Mouse (Mus musculus) cerebellum, adult 9-11 months (tissue): ENCODE results near the gene Rhot2.
A peak's percentile ranks its signal among the peaks of the same experiment; 100 is the strongest.

ENCODE experiments used
- DNase-seq: peaks from one replicate; pipeline ENCODE4 v3.0.0; 2022

The Rhot2 gene

GRCm38 (mm10) chr17:25840519-25840918 lies 4.1 kb downstream of the Rhot2 start:
- peak; percentile 46 for DNase-seq

- peak; percentile 55 for DNase-seq
These were observed 5.0 kb downstream of the Rhot2 start for GRCm38 (mm10) chr17:25839455-25840235.

- DNase-seq, result peak; percentile 50
These were observed 5.7 kb downstream of the Rhot2 start for GRCm38 (mm10) chr17:25838904-25839303.

GRCm38 (mm10) chr17:25837533-25837932 lies 7.1 kb downstream of the Rhot2 start:
- DNase-seq, result peak; percentile 56

- peak; percentile 92 for DNase-seq
These were observed 7.6 kb downstream of the Rhot2 start, which contains the start of gene Rhbdl1 for GRCm38 (mm10) chr17:25837076-25837410. Gene Rhbdl1, minus strand, starts transcription at chr17:25837295.

- peak; percentile 71 for DNase-seq
These were observed 8.1 kb downstream of the Rhot2 start for GRCm38 (mm10) chr17:25836397-25837075.

GRCm38 (mm10) chr17:25835816-25836215 lies 8.8 kb downstream of the Rhot2 start:
- DNase-seq, result peak; percentile 67

- DNase-seq, result no peak
These were observed 9.3 kb downstream of the Rhot2 start for GRCm38 (mm10) chr17:25835301-25835700.

- DNase-seq, result peak; percentile 78
These were observed 9.9 kb downstream of the Rhot2 start for GRCm38 (mm10) chr17:25834595-25835222.

GRCm38 (mm10) chr17:25833961-25834594 lies 10.6 kb downstream of the Rhot2 start:
- peak; percentile 76 for DNase-seq

- DNase-seq, result peak; percentile 93
These were observed 11.4 kb downstream of the Rhot2 start, which contains the start of gene Stub1 for GRCm38 (mm10) chr17:25833291-25833663. Gene Stub1, minus strand, starts transcription at chr17:25833404.

- DNase-seq, result peak; percentile 99
These were observed 12.0 kb downstream of the Rhot2 start for GRCm38 (mm10) chr17:25832436-25833290.

GRCm38 (mm10) chr17:25831451-25832281 lies 13.0 kb downstream of the Rhot2 start:
- peak; percentile 81 for DNase-seq

GRCm38 (mm10) chr17:25830806-25831431 lies 13.7 kb downstream of the Rhot2 start:
- DNase-seq, result no peak

- peak; percentile 64 for DNase-seq
These were observed 14.4 kb downstream of the Rhot2 start for GRCm38 (mm10) chr17:25830200-25830753.

GRCm38 (mm10) chr17:25829558-25830017 lies 15.1 kb downstream of the Rhot2 start:
- DNase-seq, result peak; percentile 63

- peak; percentile 83 for DNase-seq
These were observed 15.7 kb downstream of the Rhot2 start, which contains the start of gene Jmjd8 for GRCm38 (mm10) chr17:25828712-25829557. Gene Jmjd8, plus strand, starts transcription at chr17:25828867.

- peak; percentile 72 for DNase-seq
These were observed 16.4 kb downstream of the Rhot2 start for GRCm38 (mm10) chr17:25828223-25828594.

GRCm38 (mm10) chr17:25827546-25828222 lies 17.0 kb downstream of the Rhot2 start:
- DNase-seq, result peak; percentile 68
